Mouse (Mus musculus) liver, embryonic 14.5 days (tissue): ENCODE data around the gene Itga2.

Experiments used
- CTCF ChIP-seq: IDR thresholded peaks from 2 replicates; pipeline ENCODE4 v1.5.1; 2016; ENCODE audit warnings: antibody characterized with exemption, low read depth, control low read depth
- EP300 ChIP-seq: IDR thresholded peaks from 2 replicates; pipeline ENCODE4 v1.6.1; 2016; ENCODE audit warnings: antibody characterized with exemption, low read depth

- TF ChIP-seq CTCF (peak; percentile 48), EP300 (no peak)
Observed at GRCm38 (mm10) chr13:114817751-114818360, 114.0 kb downstream of the Itga2 start, which contains the start of gene Mocs2.
